Mouse (Mus musculus) forebrain, embryonic 15.5 days (tissue): ENCODE measurements around the gene Shld1. TPM values are rescaled to one million over a fixed set of nuclear protein-coding genes. Genes with fewer than 3 reads are reported as not detected.

Experiments
- ATAC-seq: fragments of 200-750 bp; cut with Nextera tagmentation; replicated peaks from 2 replicates; pipeline ENCODE4 v1.8.0; 2017; ENCODE audit warnings: mild to moderate bottlenecking, moderate TSS enrichment, moderate library complexity
- H3K27ac ChIP-seq: fragments of 300-500 bp; sonication (generic); replicated peaks from 2 replicates; pipeline ENCODE4 v1.5.1; 2015; ENCODE audit warnings: mild to moderate bottlenecking, inconsistent platforms
- H3K27me3 ChIP-seq: fragments of 300-500 bp; sonication (generic); 2 replicates; pipeline ENCODE4 v1.6.1; 2015; ENCODE audit warnings: inconsistent platforms
- H3K36me3 ChIP-seq: fragments of 300-500 bp; sonication (generic); 2 replicates; pipeline ENCODE4 v1.6.1; 2015; ENCODE audit warnings: mild to moderate bottlenecking, inconsistent platforms
- H3K4me1 ChIP-seq: fragments of 300-500 bp; sonication (generic); 2 replicates; pipeline ENCODE4 v1.6.1; 2015; ENCODE audit warnings: inconsistent platforms
- H3K4me2 ChIP-seq: fragments of 300-500 bp; sonication (generic); replicated peaks from 2 replicates; pipeline ENCODE4 v1.6.1; 2015; ENCODE audit warnings: mild to moderate bottlenecking, inconsistent platforms
- H3K4me3 ChIP-seq: fragments of 300-500 bp; sonication (generic); 2 replicates; pipeline ENCODE4 v1.5.1; 2015; ENCODE audit warnings: mild to moderate bottlenecking, inconsistent platforms
- H3K9ac ChIP-seq: fragments of 300-500 bp; sonication (generic); replicated peaks from 2 replicates; pipeline ENCODE4 v1.6.1; 2015; ENCODE audit warnings: mild to moderate bottlenecking, inconsistent platforms
- H3K9me3 ChIP-seq: fragments of 300-500 bp; sonication (generic); 2 replicates; pipeline ENCODE4 v1.6.1; 2016; ENCODE audit warnings: inconsistent platforms
- WGBS: fragments of 180-500 bp; shearing (Covaris S2); methylation state at CpG from one replicate; pipeline ENCODE4 v1.1.7; 2015; ENCODE audit warnings: mixed read lengths; 5-methylcytosine and 5-hydroxymethylcytosine counted together
- polyA plus RNA-seq: library from polyadenylated mRNA; unstranded; fragments of >200 nt; fragmentation: Nextera tagmentation; extraction: Ambion mirVana; gene quantifications from 2 replicates; pipeline ENCODE4 v1.2.1, GENCODE M21; 2015

Gene Shld1
- polyA plus RNA-seq, 1 experiment from 2014 or later = 24.6 TPM

DNA sequence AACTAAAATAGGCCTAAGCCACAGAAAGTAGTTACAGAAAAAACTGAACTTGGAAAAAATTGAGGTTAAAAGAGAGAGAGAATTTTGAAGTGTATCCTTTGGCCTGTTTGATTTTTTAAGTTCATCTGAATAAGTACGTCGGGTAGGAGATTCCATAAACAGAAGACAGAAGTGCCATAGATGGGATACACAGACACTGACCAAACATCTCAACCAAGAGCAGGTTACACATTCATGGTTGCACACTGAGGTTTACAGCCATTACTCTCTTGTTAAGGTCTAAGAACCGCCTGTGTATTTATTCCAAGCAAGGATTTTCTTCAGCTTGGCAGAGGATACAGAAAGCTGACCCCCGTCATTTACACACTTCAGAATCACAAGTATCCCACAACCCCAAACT is 94.2 kb downstream of the Shld1 start, which contains the start of gene Chgb:
Gene Chgb, plus strand, starts transcription at position 301 of the 400 bp plus-strand sequence.
- 7% methylated on average over 4 of the region's 4 CpGs for WGBS
- Histone ChIP-seq H3K36me3 (no peaks in the 10 kb centered on the region), H3K9me3 (no peaks in the 10 kb centered on the region), H3K9ac (peak within 1 kb of the TSS; percentile 82), H3K4me2 (peak within 1 kb of the TSS; percentile 56), H3K27ac (peak within 1 kb of the TSS; percentile 89), H3K27me3 (no peaks in the 10 kb centered on the region), H3K4me1 (0 out of 2 replicates have a peak, but pooled peaks cover 12% of the 10 kb centered on the region), H3K4me3 (peak within 1 kb of the TSS; percentile 70)
- ATAC-seq = no peak; the same call in 1 of the 2 replicates

GRCm38 (mm10) chr2:132781439-132782068 is 94.8 kb downstream of the Shld1 start:
- ATAC-seq = peak; percentile 99
- Histone ChIP-seq H3K27ac (peak overlapping the region; percentile 89), H3K9me3 (no peaks in the 10 kb centered on the region), H3K4me3 (peak overlapping the region; percentile 70), H3K27me3 (no peaks in the 10 kb centered on the region; the same call in 1 of the 2 replicates), H3K36me3 (no peaks in the 10 kb centered on the region), H3K4me2 (peak overlapping the region; percentile 56), H3K4me1 (0 out of 2 replicates have a peak, but pooled peaks cover 12% of the 10 kb centered on the region), H3K9ac (peak overlapping the region; percentile 82)
- WGBS = under 1% methylated on average over 41 of the region's 41 CpGs

GRCm38 (mm10) chr2:132784039-132784438 is 97.3 kb downstream of the Shld1 start:
- no peak overlapping the region for H3K4me3 ChIP-seq
- no peak overlapping the region for H3K4me2 ChIP-seq
- H3K36me3 ChIP-seq = no peaks in the 10 kb centered on the region
- H3K27me3 ChIP-seq = no peaks in the 10 kb centered on the region; the same call in 1 of the 2 replicates
- H3K27ac ChIP-seq = no peak overlapping the region
- WGBS = 91% methylated on average over 6 of the region's 6 CpGs
- no peaks in the 10 kb centered on the region for H3K9me3 ChIP-seq
- 0 out of 2 replicates have a peak, but pooled peaks cover 12% of the 10 kb centered on the region for H3K4me1 ChIP-seq
- no peak overlapping the region for H3K9ac ChIP-seq
- no peak for ATAC-seq

DNA sequence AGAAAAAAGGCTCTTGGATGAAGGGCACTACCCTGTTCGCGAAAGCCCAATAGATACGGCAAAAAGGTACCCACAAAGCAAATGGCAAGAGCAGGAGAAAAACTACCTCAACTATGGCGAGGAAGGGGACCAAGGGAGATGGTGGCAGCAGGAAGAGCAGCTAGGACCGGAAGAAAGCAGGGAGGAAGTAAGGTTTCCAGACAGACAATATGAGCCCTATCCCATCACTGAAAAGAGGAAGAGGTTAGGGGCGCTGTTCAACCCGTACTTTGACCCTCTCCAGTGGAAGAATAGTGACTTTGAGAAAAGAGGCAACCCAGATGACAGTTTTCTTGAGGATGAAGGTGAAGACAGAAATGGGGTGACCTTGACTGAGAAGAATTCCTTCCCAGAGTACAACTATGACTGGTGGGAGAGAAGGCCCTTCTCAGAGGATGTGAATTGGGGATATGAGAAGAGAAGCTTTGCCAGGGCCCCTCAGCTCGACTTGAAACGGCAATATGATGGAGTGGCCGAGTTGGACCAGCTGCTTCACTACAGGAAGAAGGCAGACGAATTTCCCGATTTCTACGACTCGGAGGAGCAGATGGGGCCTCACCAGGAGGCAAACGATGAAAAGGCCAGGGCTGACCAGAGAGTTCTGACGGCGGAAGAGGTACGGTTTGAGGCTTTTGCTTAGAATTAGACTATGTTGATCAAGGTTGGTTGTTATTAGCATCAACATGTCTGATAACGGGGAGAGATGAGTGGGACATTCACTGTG is 106.9 kb downstream of the Shld1 start:
- Histone ChIP-seq H3K27me3 (no peaks in the 10 kb centered on the region), H3K9ac (no peak overlapping the region), H3K9me3 (no peaks in the 10 kb centered on the region), H3K4me2 (no peak overlapping the region), H3K36me3 (peaks cover 9% of the 10 kb centered on the region; the same call in 1 of the 2 replicates), H3K4me1 (no peaks in the 10 kb centered on the region), H3K4me3 (no peak overlapping the region), H3K27ac (no peak overlapping the region)
- ATAC-seq = no peak
- WGBS = 92% methylated on average over 19 of the region's 19 CpGs

DNA sequence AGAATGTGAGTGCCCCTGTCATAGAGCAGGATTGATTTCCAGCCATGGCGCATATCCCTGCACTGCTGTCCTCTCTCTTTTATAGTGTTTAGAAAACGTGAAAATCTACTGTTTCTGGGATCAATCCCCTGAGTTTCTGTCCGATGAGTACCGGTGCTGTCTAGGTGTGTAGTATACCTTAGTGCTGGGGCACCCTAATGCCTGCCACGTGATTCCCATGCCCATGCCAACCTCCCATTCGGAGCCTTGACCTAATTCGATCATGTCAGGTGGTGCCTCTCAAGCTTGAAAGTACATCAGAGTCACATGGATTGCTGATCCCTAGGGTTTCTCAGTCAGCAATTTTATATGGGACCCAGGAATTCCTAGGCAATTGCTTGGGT is 107.5 kb downstream of the Shld1 start:
- H3K27ac ChIP-seq = no peak overlapping the region
- H3K36me3 ChIP-seq = peaks cover 9% of the 10 kb centered on the region; the same call in 1 of the 2 replicates
- no peak overlapping the region for H3K4me3 ChIP-seq
- no peaks in the 10 kb centered on the region for H3K9me3 ChIP-seq
- H3K9ac ChIP-seq = no peak overlapping the region
- H3K4me1 ChIP-seq = no peaks in the 10 kb centered on the region
- H3K4me2 ChIP-seq = no peak overlapping the region
- ATAC-seq = no peak
- WGBS = 86% methylated on average over 7 of the region's 7 CpGs
- no peaks in the 10 kb centered on the region for H3K27me3 ChIP-seq

Other genes with a start within 250 kb of the Shld1 start
- gene Gpcpd1, start 99.2 kb upstream of the Shld1 start, polyA plus RNA-seq = 85.7 and 85.9 TPM in 2 replicates
- 36.3 and 39.4 TPM in 2 replicates for gene Chgb, start 94.3 kb downstream of the Shld1 start, polyA plus RNA-seq
- 28.0 and 31.7 TPM in 2 replicates for gene Trmt6, start 129.1 kb downstream of the Shld1 start, polyA plus RNA-seq
- 8.7 and 8.8 TPM in 2 replicates for gene Mcm8, start 129.2 kb downstream of the Shld1 start, polyA plus RNA-seq
- 17.3 and 20.1 TPM in 2 replicates for gene Crls1, start 159.7 kb downstream of the Shld1 start, polyA plus RNA-seq
- 0.06 and 0.19 TPM in 2 replicates for gene Lrrn4, start 194.0 kb downstream of the Shld1 start, polyA plus RNA-seq